Mouse (Mus musculus) thymus, postnatal 0 days (tissue): Measurements from ENCODE around the gene Siglecf. TPM values are rescaled to one million over a fixed set of nuclear protein-coding genes. Genes with fewer than 3 reads are reported as not detected.

Experiments
- DNase-seq: peaks from one replicate; pipeline ENCODE4 v3.0.0-alpha.2; 2015; ENCODE audit warnings: low spot score
- polyA plus RNA-seq: library from polyadenylated mRNA; unstranded; fragments of >200 nt; fragmentation: Nextera tagmentation; extraction: Ambion mirVana; gene quantifications from 2 replicates; pipeline ENCODE4 v1.2.1, GENCODE M21; 2015

Gene Siglecf
- polyA plus RNA-seq, 1 experiment from 2014 or later = 0.74 TPM

DNA sequence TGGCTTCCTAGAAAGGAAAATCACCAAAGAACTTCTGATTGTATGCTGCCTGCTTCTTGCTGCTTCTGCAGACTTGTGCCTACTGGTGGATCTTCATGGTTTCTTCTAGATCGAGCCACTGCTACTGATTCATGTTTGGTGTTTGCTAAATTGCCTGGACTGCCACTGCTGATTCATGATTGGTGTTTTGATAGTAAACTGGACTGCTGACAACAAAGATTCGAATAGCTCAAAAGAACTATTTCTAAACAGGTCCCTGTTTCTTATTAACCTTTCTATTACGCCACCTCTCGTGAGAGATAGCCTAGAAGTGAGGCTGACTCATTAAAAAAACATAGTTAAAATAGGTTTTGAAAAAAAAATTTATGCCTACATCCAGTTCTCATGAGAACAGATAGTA is 10.9 kb downstream of the Siglecf start:
- no peak for DNase-seq

- DNase-seq = peak; percentile 28
Observed at GRCm38 (mm10) chr7:43378226-43378625, 27.1 kb downstream of the Siglecf start.

DNA sequence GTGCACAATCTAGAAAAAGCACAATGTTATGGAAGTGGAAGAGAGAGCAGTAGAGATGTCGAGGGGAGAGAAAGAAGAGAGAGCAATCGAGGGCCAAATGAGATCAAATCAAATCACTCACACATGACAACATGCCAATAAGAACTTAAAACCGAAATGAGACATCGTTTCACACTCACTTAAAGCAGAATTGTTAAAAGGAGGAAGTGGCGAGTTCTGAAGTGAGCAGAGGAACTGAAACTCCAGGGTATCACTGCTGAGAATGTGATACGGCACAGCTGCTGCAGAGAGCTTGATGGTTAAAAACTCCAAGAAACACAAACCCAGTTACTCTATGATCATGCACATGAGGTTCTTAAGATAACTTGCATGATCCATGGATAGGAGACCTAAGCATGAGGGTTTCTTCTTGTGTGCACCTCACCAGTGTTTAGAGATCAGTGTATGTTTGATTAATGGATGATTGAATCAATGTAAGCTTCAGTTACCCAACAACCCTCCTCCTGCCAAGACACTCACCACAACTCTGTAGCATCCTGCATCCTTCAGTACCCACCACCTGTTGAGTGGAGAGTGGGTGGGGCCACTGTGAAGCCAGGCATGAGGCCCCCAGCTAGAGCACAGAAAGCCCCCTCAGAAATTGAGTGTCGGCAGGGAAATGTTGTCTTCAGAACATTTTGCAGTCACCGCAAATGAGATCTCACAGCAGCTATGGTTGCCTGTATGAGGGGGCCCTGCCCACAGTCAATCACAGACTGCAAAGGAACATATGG is 41.4 kb downstream of the Siglecf start:
- peak; percentile 8 for DNase-seq

DNA sequence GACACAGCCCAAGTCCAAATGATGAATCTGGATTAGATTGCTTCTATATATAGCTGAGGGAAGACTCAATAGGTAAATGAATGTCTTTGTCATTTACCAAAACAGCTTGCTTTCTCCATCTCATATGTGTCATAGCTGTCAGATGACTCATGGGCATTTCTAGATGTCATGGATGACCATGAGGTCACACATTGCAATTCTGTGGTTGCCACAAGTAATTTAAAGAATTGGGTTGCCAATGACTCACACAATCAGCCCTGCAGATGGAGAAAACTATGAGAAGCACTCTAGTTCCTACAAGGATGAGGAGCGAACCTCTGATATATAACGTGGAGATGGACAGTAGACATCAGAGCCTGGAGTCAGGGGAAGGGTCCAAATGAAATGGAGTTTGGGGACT is 48.4 kb downstream of the Siglecf start:
- no peak for DNase-seq

GRCm38 (mm10) chr7:43402718-43403117 is 51.6 kb downstream of the Siglecf start:
- no peak for DNase-seq

DNA sequence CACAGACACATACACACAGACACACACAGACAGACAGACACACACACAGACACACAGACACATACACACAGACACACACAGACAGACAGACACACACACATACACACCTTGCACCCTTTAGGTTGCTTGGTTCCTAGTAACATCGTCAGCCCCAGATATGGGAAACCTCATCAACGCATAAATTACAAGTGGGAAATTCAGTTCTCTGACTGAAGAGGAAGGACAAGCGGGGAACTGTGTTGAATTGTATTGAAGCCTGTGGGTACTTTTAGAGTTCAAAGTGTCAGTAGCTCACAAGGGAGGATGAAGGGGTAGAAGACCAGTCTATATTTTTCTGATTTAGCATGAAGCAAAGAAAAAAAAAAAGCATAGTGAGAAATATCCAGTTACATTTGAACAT is 56.4 kb downstream of the Siglecf start:
- no peak for DNase-seq

- DNase-seq = no peak
Observed at GRCm38 (mm10) chr7:43408131-43408553, 57.0 kb downstream of the Siglecf start, which contains the start of gene Siglecg. Gene Siglecg, plus strand, starts transcription at chr7:43408204.

DNA sequence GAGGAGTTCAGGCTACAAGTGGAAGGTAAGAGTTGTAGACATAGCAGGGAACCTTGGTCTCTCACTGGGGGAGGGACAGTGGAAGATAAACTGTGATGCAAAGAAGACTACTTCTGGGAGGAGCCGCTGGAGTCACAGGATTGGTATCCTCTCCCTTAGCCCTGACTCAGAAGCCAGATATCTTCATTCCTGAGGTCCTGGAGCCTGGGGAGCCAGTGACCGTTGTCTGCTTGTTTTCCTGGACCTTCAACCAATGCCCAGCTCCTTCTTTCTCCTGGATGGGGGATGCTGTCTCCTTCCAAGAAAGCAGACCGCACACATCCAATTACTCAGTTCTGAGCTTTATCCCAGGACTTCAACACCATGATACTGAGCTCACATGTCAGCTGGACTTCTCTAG is 57.9 kb downstream of the Siglecf start:
- no peak for DNase-seq

Other genes with a start within 250 kb of the Siglecf start
- not detected in 2 replicates for gene Zfp936, start 237.1 kb upstream of the Siglecf start, polyA plus RNA-seq
- gene Zfp715, start 38.0 kb upstream of the Siglecf start, polyA plus RNA-seq = 10.0 and 10.2 TPM in 2 replicates
- 0.48 and 0.49 TPM in 2 replicates for gene Siglecg, start 56.9 kb downstream of the Siglecf start, polyA plus RNA-seq
- gene Lim2, start 76.3 kb downstream of the Siglecf start, polyA plus RNA-seq = not detected in 2 replicates
- 94.0 and 101 TPM in 2 replicates for gene Nkg7, start 85.7 kb downstream of the Siglecf start, polyA plus RNA-seq
- gene Cldnd2, start 89.4 kb downstream of the Siglecf start, polyA plus RNA-seq = not detected in 2 replicates
- gene Etfb, start 92.7 kb downstream of the Siglecf start, polyA plus RNA-seq = 232 and 257 TPM in 2 replicates
- 0.17 TPM in 1 of 2 replicates, not detected in the other for gene Gm45233, start 92.8 kb downstream of the Siglecf start, polyA plus RNA-seq
- 1.5 TPM in 2 replicates for gene Vsig10l, start 111.8 kb downstream of the Siglecf start, polyA plus RNA-seq
- not detected in 2 replicates for gene Iglon5, start 138.7 kb downstream of the Siglecf start, polyA plus RNA-seq
- gene 4931406B18Rik, start 154.6 kb downstream of the Siglecf start, polyA plus RNA-seq = not detected in 2 replicates
- 1.4 TPM in 2 replicates for gene Cd33, start 193.1 kb downstream of the Siglecf start, polyA plus RNA-seq
- gene Zfp658, start 210.9 kb downstream of the Siglecf start, polyA plus RNA-seq = 1.3 and 1.4 TPM in 2 replicates
- gene Zfp719, start 228.3 kb downstream of the Siglecf start, polyA plus RNA-seq = 6.4 and 6.5 TPM in 2 replicates